Mouse (Mus musculus): Measurements from ENCODE around the gene Cdpf1.

- TF ChIP-seq CTCF (IDR thresholded peaks at IDR 0.05; ENCODE audit: insufficient read depth, low read depth, low read length) (no peak), POLR2A (IDR thresholded peaks at IDR 0.05; ENCODE audit: insufficient read depth, low read depth, low read length) (no peak)
Observed at GRCm38 (mm10) chr15:85772146-85772740, 39.3 kb downstream of the Cdpf1 start.
